Mouse (Mus musculus): Measurements from ENCODE around the gene Psmd13. TPM values are rescaled to one million over a fixed set of nuclear protein-coding genes. Genes with fewer than 3 reads are reported as not detected.
A peak's percentile ranks its signal among the peaks of the same experiment; 100 is the strongest.

Psmd13 gene
- 100 to 1,000 TPM; 113 to 119 TPM for total RNA-seq (2021)

GRCm38 (mm10) chr7:140881696-140882468 is at the start of gene Psmd13, which contains the start of gene Sirt3:
Gene Psmd13 (plus strand): TSS chr7:140881968.
Gene Sirt3 (minus strand): TSS chr7:140882309.
- DNase-seq: peak; percentile 93

GRCm38 (mm10) chr7:140833341-140833740 is 48.4 kb upstream of the Psmd13 start:
- no peak for DNase-seq

- no peak for DNase-seq
These were observed 46.6 kb upstream of the Psmd13 start, which contains the start of gene Urah for GRCm38 (mm10) chr7:140834968-140835757. Gene Urah (plus strand): TSS chr7:140835018.

GRCm38 (mm10) chr7:140835758-140836087 is 46.0 kb upstream of the Psmd13 start:
- DNase-seq: no peak

GRCm38 (mm10) chr7:140836243-140837115 is 45.3 kb upstream of the Psmd13 start:
- peak; percentile 48 to 57 for DNase-seq

- DNase-seq: no peak
These were observed 42.2 kb upstream of the Psmd13 start for GRCm38 (mm10) chr7:140839556-140839955.

GRCm38 (mm10) chr7:140840750-140841735 is 40.7 kb upstream of the Psmd13 start:
- no peak for DNase-seq

- no peak for DNase-seq
These were observed 38.0 kb upstream of the Psmd13 start for GRCm38 (mm10) chr7:140843806-140844205.

- peak; percentile 87 to 91 for DNase-seq
These were observed 36.7 kb upstream of the Psmd13 start, which contains the start of gene Scgb1c1 for GRCm38 (mm10) chr7:140844905-140845665. Gene Scgb1c1 (plus strand): TSS chr7:140845547.

- DNase-seq: no peak
These were observed 36.1 kb upstream of the Psmd13 start for GRCm38 (mm10) chr7:140845683-140846082.

- no peak for DNase-seq
These were observed 35.1 kb upstream of the Psmd13 start for GRCm38 (mm10) chr7:140846676-140847075.

GRCm38 (mm10) chr7:140847755-140848580 is 33.8 kb upstream of the Psmd13 start, which contains the start of gene Odf3:
Gene Odf3 (plus strand): TSS chr7:140847805.
- DNase-seq: no peak

GRCm38 (mm10) chr7:140848591-140848990 is 33.2 kb upstream of the Psmd13 start:
- DNase-seq: no peak

- DNase-seq: no peak
These were observed 29.9 kb upstream of the Psmd13 start for GRCm38 (mm10) chr7:140851916-140852315.

- no peak for DNase-seq
These were observed 28.4 kb upstream of the Psmd13 start for GRCm38 (mm10) chr7:140853386-140853785.

GRCm38 (mm10) chr7:140854483-140854882 is 27.3 kb upstream of the Psmd13 start:
- DNase-seq: no peak

- DNase-seq: no peak
These were observed 26.6 kb upstream of the Psmd13 start for GRCm38 (mm10) chr7:140855181-140855580.

GRCm38 (mm10) chr7:140855860-140856784 is 25.6 kb upstream of the Psmd13 start, which contains the start of gene Gm45785:
Gene Gm45785 (minus strand): TSS chr7:140856331.
- DNase-seq: peak; percentile 81 to 85

Measured in layer of hippocampus, postnatal 36 days (tissue).